Mouse (Mus musculus): Measurements from ENCODE around the gene Fank1. TPM values are rescaled to one million over a fixed set of nuclear protein-coding genes. Genes with fewer than 3 reads are reported as not detected.

Gene Fank1
- polyA plus RNA-seq, 1 experiment from 2014 or later: 0.54 TPM

DNA sequence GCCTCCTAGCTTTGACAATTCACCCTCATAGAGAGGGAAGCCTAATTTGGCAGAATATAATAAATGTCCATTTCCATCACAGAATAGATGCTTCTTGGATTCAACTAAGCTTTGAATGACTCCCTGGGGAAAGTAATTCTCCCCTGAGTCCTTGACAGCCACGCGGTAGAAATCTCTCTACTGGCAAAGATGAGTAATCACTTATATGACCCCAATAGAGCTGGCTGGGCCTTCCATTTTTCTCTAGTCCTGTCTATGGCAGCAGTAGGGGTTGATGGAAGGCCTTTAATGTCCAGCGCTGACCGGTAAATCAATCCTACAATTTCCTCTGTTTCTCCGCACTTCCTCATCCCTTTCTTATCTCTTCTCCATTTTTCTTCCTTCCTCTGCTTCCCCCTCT, 1.5 kb upstream of the Fank1 start:
- H3K36me3 ChIP-seq: no peaks in the 10 kb centered on the region
- no peak overlapping the region for H3K4me3 ChIP-seq (replicated peaks)
- H3K9ac ChIP-seq: no peak overlapping the region
- H3K4me1 ChIP-seq: peaks cover 8% of the 10 kb centered on the region
- H3K27ac ChIP-seq: no peak overlapping the region
- H3K27me3 ChIP-seq (replicated peaks): no peaks in the 10 kb centered on the region; the same call in 1 of the 2 replicates
- peak overlapping the region; percentile 88; the same call in 1 of the 2 replicates for H3K4me2 ChIP-seq
- WGBS: 69% methylated on average over 5 of the region's 5 CpGs
- no peaks in the 10 kb centered on the region for H3K9me3 ChIP-seq
- no peak for ATAC-seq (ENCODE audit: insufficient read depth, low FRiP score, low read depth)

DNA sequence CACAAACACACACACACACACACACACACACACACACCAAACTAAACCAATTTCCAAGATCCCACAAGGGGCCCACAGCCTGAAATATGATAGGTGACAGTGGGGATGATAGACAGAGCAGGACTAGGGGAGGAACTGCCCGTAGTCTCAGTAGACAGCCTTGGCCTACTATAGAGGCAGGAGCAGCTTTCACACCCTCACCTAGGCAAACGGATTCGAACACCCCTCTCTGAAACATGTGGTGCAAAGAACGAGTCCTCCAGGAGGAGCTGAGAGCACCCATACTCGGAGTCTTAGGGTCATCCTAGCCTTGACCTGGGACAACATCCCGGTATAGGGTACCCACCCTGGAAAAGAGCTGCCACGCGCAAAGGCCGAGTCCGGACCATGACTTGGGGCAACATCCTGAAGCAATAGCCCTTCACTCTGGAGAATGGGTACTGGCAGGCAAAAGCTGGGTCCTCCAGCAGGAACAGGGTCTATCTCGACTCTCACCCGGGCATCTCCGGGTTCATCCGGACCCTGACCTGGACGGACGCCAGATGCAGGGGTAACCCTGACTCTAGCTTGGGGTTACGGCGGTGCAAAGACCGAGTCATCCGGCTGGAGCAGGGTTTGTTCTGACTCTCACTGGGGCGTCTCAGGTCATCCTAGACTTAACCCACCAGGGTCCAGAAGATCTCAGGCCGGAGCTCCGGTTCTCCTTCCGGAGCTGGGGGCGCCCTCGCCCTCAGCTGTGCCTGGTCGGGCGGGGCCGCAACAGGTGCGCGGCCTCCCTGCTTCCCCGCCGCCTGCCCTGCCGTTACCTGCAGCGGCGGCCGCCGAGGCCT, 650 bp upstream of the Fank1 start:
- WGBS: 6% methylated on average over 36 of the region's 38 CpGs
- Histone ChIP-seq H3K27ac (no peak overlapping the region), H3K9me3 (no peaks in the 10 kb centered on the region), H3K36me3 (no peaks in the 10 kb centered on the region), H3K9ac (peak overlapping the region; percentile 52), H3K4me2 (peak overlapping the region; percentile 88), H3K4me1 (peaks cover 13% of the 10 kb centered on the region), H3K27me3 (replicated peaks) (no peaks in the 10 kb centered on the region; the same call in 1 of the 2 replicates), H3K4me3 (replicated peaks) (peak overlapping the region; percentile 66)
- ATAC-seq (ENCODE audit: insufficient read depth, low FRiP score, low read depth): peak; percentile 25; the same call in 1 of the 2 replicates

DNA sequence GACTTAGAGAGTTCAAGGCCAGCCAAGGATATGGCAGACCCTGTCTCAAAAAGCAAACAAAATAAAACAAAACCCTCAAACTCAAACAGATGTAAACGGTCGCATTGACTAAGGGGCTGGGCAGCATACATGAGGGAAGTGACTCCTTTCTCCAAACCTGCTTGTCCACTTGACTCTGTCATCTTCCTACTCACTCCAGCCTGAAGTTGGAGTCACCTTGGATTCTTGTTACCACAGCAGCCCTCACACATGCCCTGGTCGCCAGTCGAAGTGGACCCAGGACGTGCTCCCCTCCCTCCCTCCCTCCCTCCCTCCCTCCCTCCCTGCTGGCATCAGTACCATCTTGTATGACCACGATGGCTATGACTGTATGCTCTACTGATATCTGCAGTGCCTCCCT, 4.9 kb downstream of the Fank1 start:
- ATAC-seq (ENCODE audit: insufficient read depth, low FRiP score, low read depth): no peak
- H3K4me1 ChIP-seq: 0 out of 2 replicates have a peak, but pooled peaks cover 6% of the 10 kb centered on the region
- H3K36me3 ChIP-seq: no peaks in the 10 kb centered on the region
- no peaks in the 10 kb centered on the region for H3K27me3 ChIP-seq (replicated peaks)
- H3K4me3 ChIP-seq (replicated peaks): peak overlapping the region; percentile 15; the same call in 1 of the 2 replicates
- no peak overlapping the region for H3K9ac ChIP-seq
- H3K4me2 ChIP-seq: peak overlapping the region; percentile 29; the same call in 1 of the 2 replicates
- 52% methylated on average over 6 of the region's 6 CpGs for WGBS
- no peaks in the 10 kb centered on the region for H3K9me3 ChIP-seq
- H3K27ac ChIP-seq: 0 out of 2 replicates have a peak overlapping the region, but pooled peaks have one; percentile 86

DNA sequence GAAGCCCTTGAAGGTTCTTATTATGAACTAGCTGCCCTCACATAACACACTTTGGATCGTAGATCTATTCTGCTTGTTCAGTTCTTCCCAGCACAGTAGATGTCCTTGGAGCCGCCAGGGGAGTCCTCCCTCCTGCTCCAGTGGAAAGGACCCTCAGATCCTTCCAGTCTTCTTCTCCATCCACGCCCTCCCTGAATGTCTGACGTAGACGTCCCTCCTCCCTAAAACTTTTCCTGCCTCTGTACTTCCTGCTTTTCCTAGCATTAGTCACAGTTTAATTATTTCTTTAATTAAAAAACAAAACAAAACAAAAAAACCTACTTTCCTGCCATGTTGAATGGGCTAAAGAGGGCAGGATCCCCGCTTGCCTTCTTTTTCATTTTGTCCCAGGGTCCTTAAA, 5.3 kb downstream of the Fank1 start:
- Histone ChIP-seq H3K9me3 (no peaks in the 10 kb centered on the region), H3K27ac (0 out of 2 replicates have a peak overlapping the region, but pooled peaks have one; percentile 86), H3K4me2 (peak overlapping the region; percentile 29; the same call in 1 of the 2 replicates), H3K4me3 (replicated peaks) (peak overlapping the region; percentile 15; the same call in 1 of the 2 replicates), H3K27me3 (replicated peaks) (no peaks in the 10 kb centered on the region), H3K36me3 (no peaks in the 10 kb centered on the region), H3K4me1 (0 out of 2 replicates have a peak, but pooled peaks cover 6% of the 10 kb centered on the region), H3K9ac (no peak overlapping the region)
- no peak for ATAC-seq (ENCODE audit: insufficient read depth, low FRiP score, low read depth)
- 59% methylated on average over 6 of the region's 6 CpGs for WGBS

DNA sequence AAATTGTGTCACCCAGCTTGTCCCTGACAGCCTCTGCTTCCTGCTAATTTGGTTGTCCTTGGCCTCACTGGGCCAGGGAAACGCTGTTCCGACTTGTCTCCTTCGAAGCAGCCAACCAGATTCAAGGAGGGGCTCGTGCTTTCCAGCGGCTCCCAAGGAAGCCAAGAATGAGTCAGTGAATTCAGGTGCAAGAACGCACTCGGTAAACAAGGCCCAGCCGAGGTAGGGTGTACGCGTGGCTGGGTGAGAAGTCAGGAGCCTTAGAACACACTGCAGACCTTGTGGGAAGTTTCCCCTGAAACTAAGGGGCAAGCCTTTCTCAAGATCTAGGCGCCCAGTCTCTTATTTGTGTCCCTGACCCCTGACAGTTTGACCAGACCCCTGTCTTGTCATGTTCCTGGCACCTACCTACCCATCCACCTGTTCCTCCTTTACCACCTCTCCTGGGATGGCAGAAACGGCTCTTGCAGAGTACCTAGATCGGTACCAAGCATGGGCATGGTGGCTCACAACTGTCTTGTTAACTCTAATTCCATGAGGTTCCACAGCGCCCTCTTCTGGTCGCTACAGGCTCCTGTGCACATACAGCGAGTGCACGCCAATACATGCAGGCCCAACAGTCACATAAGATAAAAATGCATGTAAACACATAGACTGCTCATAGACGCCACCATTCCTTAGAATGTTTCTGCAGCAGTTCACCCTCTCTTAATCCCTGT, 6.2 kb downstream of the Fank1 start, which contains the start of gene Dhx32:
Dhx32 (minus strand) TSS at position 10 of the 719 bp plus-strand sequence.
- H3K4me1 ChIP-seq: 0 out of 2 replicates have a peak, but pooled peaks cover 6% of the 10 kb centered on the region
- peak; percentile 87 for ATAC-seq (ENCODE audit: insufficient read depth, low FRiP score, low read depth)
- no peaks in the 10 kb centered on the region for H3K36me3 ChIP-seq
- H3K27me3 ChIP-seq (replicated peaks): no peaks in the 10 kb centered on the region
- peak within 1 kb of the TSS; percentile 29; the same call in 1 of the 2 replicates for H3K4me2 ChIP-seq
- H3K9me3 ChIP-seq: no peaks in the 10 kb centered on the region
- H3K9ac ChIP-seq: no peak within 1 kb of the TSS
- WGBS: 29% methylated on average over 18 of the region's 18 CpGs
- H3K4me3 ChIP-seq (replicated peaks): peak within 1 kb of the TSS; percentile 15; the same call in 1 of the 2 replicates
- H3K27ac ChIP-seq: peak within 1 kb of the TSS; percentile 86

DNA sequence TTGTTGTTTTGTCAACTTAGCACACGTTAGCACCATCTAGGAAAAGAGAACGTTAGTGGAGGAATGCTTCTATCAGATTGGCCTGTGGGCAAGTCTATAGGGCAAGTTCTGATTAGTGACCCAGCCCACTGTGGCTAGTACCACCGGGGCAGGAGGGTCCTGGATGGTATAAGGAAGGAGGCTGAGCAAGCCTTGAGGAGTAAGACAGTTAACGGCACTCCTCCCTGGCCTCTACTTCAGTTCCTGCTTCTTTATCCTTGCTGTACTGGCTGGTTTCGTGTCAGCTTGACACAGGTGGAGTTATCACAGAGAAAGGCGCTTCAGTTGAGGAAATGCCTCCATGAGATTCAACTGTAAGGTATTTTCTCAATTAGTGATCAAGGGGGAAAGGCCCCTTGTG, 10.9 kb downstream of the Fank1 start:
- Histone ChIP-seq H3K27me3 (replicated peaks) (no peaks in the 10 kb centered on the region), H3K36me3 (no peaks in the 10 kb centered on the region), H3K9me3 (no peaks in the 10 kb centered on the region), H3K27ac (no peak overlapping the region), H3K4me2 (no peak overlapping the region), H3K4me1 (no peaks in the 10 kb centered on the region), H3K4me3 (replicated peaks) (no peak overlapping the region), H3K9ac (no peak overlapping the region)
- 75% methylated on average over 6 of the region's 6 CpGs for WGBS
- ATAC-seq (ENCODE audit: insufficient read depth, low FRiP score, low read depth): no peak

DNA sequence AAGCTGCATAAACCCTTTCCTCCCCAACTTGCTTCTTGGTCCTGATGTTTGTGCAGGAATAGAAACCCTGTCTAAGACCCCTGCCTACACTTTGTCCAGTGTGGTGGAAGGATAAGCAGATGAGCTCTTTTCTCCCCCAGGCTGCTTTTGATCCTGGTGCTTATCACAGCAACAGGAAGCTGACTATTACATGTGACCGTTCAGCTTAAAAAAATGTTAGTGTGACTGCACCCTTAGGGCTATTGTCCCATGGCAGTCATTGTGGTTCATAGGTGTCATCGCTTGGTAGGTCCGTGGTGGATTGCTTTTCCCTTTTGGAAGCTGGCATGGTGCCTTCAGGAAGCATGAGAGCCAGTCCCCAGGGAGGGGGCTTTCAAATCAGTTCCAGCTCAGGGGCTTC, 11.5 kb downstream of the Fank1 start:
- Histone ChIP-seq H3K36me3 (no peaks in the 10 kb centered on the region), H3K9me3 (no peaks in the 10 kb centered on the region), H3K4me2 (no peak overlapping the region), H3K27me3 (replicated peaks) (no peaks in the 10 kb centered on the region), H3K27ac (no peak overlapping the region), H3K4me1 (no peaks in the 10 kb centered on the region), H3K9ac (no peak overlapping the region), H3K4me3 (replicated peaks) (no peak overlapping the region)
- no peak for ATAC-seq (ENCODE audit: insufficient read depth, low FRiP score, low read depth)
- WGBS: 74% methylated on average over 3 of the region's 3 CpGs

DNA sequence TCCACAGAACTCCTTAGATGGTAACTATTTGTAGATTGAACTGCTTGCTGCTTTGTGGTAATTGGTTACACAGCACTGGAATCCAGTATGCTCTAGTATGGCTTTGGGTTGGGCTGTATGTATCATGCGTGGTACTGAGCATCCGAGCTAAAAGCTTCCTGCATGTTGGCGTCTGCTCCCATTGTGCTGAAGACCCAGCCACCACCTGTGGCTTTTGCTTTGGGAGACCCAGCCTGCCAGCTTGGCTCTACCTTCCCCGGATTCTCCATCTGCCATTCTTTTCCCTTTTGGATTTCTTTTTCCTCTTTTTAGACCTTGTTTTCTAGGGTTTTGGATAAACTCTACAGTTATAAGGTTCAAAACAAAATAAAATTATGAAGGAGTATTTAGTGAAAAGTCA, 13.5 kb downstream of the Fank1 start:
- Histone ChIP-seq H3K4me2 (no peak overlapping the region), H3K27me3 (replicated peaks) (no peaks in the 10 kb centered on the region), H3K9me3 (no peaks in the 10 kb centered on the region), H3K27ac (no peak overlapping the region), H3K9ac (no peak overlapping the region), H3K4me1 (no peaks in the 10 kb centered on the region), H3K4me3 (replicated peaks) (no peak overlapping the region), H3K36me3 (no peaks in the 10 kb centered on the region)
- no peak for ATAC-seq (ENCODE audit: insufficient read depth, low FRiP score, low read depth)
- WGBS: 96% methylated on average over 4 of the region's 4 CpGs

DNA sequence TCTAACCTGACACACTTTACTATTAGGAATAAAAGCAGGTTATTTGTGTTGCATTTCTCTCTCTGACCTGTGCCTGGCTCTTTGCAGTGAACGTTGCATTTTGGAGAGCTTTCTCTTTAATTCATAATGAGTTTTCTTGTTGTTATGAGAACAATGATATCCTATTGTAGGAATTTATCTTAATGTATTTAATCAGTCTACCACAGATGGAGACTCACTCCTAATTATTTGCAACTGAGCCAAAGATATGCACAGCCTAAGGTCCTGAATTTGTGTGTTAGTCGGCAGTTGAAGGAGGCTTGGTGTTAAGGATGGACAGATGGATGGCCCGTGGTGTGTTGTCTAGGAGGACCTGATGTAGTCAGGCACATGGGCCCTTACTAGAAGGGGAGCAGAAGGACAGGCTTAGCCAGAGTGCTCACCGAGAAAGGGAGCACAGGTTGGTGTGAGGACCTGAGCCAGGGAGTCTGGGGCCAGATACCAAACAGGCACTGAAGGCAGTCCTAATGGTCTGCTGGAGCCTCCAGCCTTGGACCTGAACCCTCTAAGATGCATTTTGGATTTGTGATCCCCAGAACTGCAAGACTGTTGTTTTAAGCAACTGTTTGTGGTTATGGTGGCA, 14.1 kb downstream of the Fank1 start:
- H3K4me1 ChIP-seq: no peaks in the 10 kb centered on the region
- H3K27ac ChIP-seq: no peak overlapping the region
- H3K4me3 ChIP-seq (replicated peaks): no peak overlapping the region
- ATAC-seq (ENCODE audit: insufficient read depth, low FRiP score, low read depth): no peak
- H3K9me3 ChIP-seq: no peaks in the 10 kb centered on the region
- H3K9ac ChIP-seq: no peak overlapping the region
- H3K4me2 ChIP-seq: no peak overlapping the region
- WGBS: 87% methylated on average over 4 of the region's 4 CpGs
- H3K36me3 ChIP-seq: no peaks in the 10 kb centered on the region
- H3K27me3 ChIP-seq (replicated peaks): no peaks in the 10 kb centered on the region

DNA sequence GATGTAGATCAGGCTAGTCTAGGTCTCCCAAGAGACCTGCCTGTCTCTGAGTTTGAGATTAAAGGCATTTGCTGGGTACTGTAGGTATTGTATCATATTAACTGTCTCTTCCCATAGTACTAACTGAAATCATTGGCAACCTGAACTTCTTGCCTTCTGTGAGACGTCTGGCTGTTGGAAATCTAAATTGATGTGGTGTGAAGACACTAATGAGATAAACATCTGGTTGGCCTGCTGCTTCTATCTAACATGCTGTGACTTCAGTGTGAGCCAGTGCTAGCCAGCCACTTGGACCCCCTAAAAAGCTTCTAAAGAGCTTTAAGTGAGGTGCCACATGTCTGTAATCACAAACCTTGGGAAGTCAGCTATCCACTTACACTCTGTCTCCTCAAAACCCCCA, 16.1 kb downstream of the Fank1 start:
- Histone ChIP-seq H3K27me3 (replicated peaks) (no peaks in the 10 kb centered on the region), H3K4me3 (replicated peaks) (no peak overlapping the region), H3K9ac (no peak overlapping the region), H3K4me2 (no peak overlapping the region), H3K4me1 (no peaks in the 10 kb centered on the region), H3K36me3 (no peaks in the 10 kb centered on the region), H3K9me3 (no peaks in the 10 kb centered on the region), H3K27ac (no peak overlapping the region)
- 25% methylated on average over 1 of the region's 1 CpGs for whole genome bisulfite sequencing
- ATAC-seq (ENCODE audit: insufficient read depth, low FRiP score, low read depth): no peak

DNA sequence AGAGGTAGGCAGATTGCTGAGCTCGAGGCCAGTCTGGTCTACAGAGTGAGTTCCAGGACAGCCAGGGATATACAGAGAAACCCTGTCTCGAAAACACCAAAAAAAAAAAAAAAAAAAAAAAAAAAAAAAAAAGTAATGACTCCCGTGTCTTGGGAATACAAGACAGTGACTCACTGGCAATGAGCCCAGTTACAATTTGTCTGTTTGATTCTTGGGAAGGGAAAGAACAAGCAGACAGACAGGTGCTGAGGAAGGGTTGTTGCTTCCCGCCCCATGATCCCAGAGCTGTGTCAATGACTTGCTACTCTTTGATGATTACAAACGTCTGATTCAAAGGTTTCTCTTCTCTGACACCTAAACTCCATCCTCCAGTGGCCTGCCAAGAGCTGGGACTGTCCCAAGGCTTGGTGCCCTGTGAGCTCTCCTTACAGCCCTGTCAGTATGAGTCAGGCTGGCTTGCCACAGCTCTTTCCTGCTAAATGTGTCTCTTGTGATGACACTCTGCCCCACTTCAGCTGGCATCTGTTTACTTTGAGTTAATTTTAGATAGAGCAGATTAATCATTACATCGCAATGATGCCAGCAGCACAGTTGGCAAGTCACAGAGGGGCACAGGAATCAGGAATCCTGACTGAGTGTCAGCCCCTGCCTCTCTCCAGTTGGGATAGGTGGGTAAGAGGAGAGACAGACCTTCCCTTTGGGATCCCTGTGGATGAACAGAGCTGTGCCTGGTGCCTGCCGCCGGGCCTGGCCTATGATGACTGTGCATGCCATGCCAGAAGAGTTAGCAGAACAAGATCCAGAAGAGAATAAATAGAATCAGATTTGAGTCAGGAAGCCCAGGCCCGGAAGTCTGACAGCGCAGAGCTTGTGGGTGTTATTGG, 16.8 kb downstream of the Fank1 start:
- Histone ChIP-seq H3K9ac (no peak overlapping the region), H3K4me2 (no peak overlapping the region), H3K27me3 (replicated peaks) (no peaks in the 10 kb centered on the region), H3K4me1 (no peaks in the 10 kb centered on the region), H3K27ac (no peak overlapping the region), H3K9me3 (no peaks in the 10 kb centered on the region), H3K36me3 (no peaks in the 10 kb centered on the region), H3K4me3 (replicated peaks) (no peak overlapping the region)
- no peak for ATAC-seq (ENCODE audit: insufficient read depth, low FRiP score, low read depth)
- 49% methylated on average over 10 of the region's 10 CpGs for WGBS

Measured in stomach, embryonic 15.5 days (tissue).